Mouse (Mus musculus): ENCODE data around the gene Samd13. TPM values are rescaled to one million over a fixed set of nuclear protein-coding genes. Genes with fewer than 3 reads are reported as not detected.

The Samd13 gene
- polyA plus RNA-seq, 1 experiment = not detected

GRCm38 (mm10) chr3:146711559-146711958 lies 26.2 kb upstream of the Samd13 start:
- no peaks in the 10 kb centered on the region for H3K27me3 ChIP-seq (ENCODE audit: control insufficient read depth, insufficient read depth, low read length)
- no peak overlapping the region for H3K4me3 ChIP-seq (ENCODE audit: control insufficient read depth, insufficient read depth, low read length)
- TF ChIP-seq CTCF (IDR thresholded peaks at IDR 0.05; ENCODE audit: borderline replicate concordance, control insufficient read depth, extremely low read depth, insufficient read depth, low read length, poor library complexity) (no peak), POLR2A (IDR thresholded peaks at IDR 0.05; ENCODE audit: control insufficient read depth, extremely low read depth, insufficient read depth, low read length, poor library complexity) (no peak)
- H3K4me1 ChIP-seq (replicated peaks; ENCODE audit: control insufficient read depth, insufficient read depth, low read length) = peaks cover 5% of the 10 kb centered on the region; the same call in 1 of the 2 replicates
- no peak for DNase-seq
- WGBS = 5% methylated on average over 6 of the region's 6 CpGs
- H3K27ac ChIP-seq (ENCODE audit: control insufficient read depth, insufficient read depth, low read length) = no peak overlapping the region
- H3K36me3 ChIP-seq (ENCODE audit: control insufficient read depth, insufficient read depth, low read length) = no peaks in the 10 kb centered on the region

- H3K36me3 ChIP-seq (ENCODE audit: control insufficient read depth, insufficient read depth, low read length) = no peaks in the 10 kb centered on the region
- 83% methylated on average over 7 of the region's 7 CpGs for WGBS
- no peak overlapping the region for H3K27ac ChIP-seq (ENCODE audit: control insufficient read depth, insufficient read depth, low read length)
- no peaks in the 10 kb centered on the region for H3K27me3 ChIP-seq (ENCODE audit: control insufficient read depth, insufficient read depth, low read length)
- no peak for DNase-seq
- H3K4me3 ChIP-seq (ENCODE audit: control insufficient read depth, insufficient read depth, low read length) = no peak overlapping the region
- TF ChIP-seq CTCF (IDR thresholded peaks at IDR 0.05; ENCODE audit: borderline replicate concordance, control insufficient read depth, extremely low read depth, insufficient read depth, low read length, poor library complexity) (no peak), POLR2A (IDR thresholded peaks at IDR 0.05; ENCODE audit: control insufficient read depth, extremely low read depth, insufficient read depth, low read length, poor library complexity) (no peak)
- H3K4me1 ChIP-seq (replicated peaks; ENCODE audit: control insufficient read depth, insufficient read depth, low read length) = peaks cover 5% of the 10 kb centered on the region; the same call in 1 of the 2 replicates
These were observed 25.7 kb upstream of the Samd13 start for GRCm38 (mm10) chr3:146711084-146711483.

GRCm38 (mm10) chr3:146709086-146709485 lies 23.7 kb upstream of the Samd13 start:
- Histone ChIP-seq H3K27ac (ENCODE audit: control insufficient read depth, insufficient read depth, low read length) (no peak overlapping the region), H3K4me1 (replicated peaks; ENCODE audit: control insufficient read depth, insufficient read depth, low read length) (peaks cover 5% of the 10 kb centered on the region; the same call in 1 of the 2 replicates), H3K4me3 (ENCODE audit: control insufficient read depth, insufficient read depth, low read length) (no peak overlapping the region), H3K27me3 (ENCODE audit: control insufficient read depth, insufficient read depth, low read length) (no peaks in the 10 kb centered on the region), H3K36me3 (ENCODE audit: control insufficient read depth, insufficient read depth, low read length) (no peaks in the 10 kb centered on the region)
- 97% methylated on average over 1 of the region's 1 CpGs for WGBS
- DNase-seq = no peak
- TF ChIP-seq CTCF (IDR thresholded peaks at IDR 0.05; ENCODE audit: borderline replicate concordance, control insufficient read depth, extremely low read depth, insufficient read depth, low read length, poor library complexity) = no peak
- no peak for TF ChIP-seq POLR2A (IDR thresholded peaks at IDR 0.05; ENCODE audit: control insufficient read depth, extremely low read depth, insufficient read depth, low read length, poor library complexity)

GRCm38 (mm10) chr3:146708381-146708780 lies 23.0 kb upstream of the Samd13 start:
- WGBS = 86% methylated on average over 3 of the region's 3 CpGs
- Histone ChIP-seq H3K27me3 (ENCODE audit: control insufficient read depth, insufficient read depth, low read length) (no peaks in the 10 kb centered on the region), H3K4me3 (ENCODE audit: control insufficient read depth, insufficient read depth, low read length) (no peak overlapping the region), H3K27ac (ENCODE audit: control insufficient read depth, insufficient read depth, low read length) (no peak overlapping the region), H3K4me1 (replicated peaks; ENCODE audit: control insufficient read depth, insufficient read depth, low read length) (peaks cover 5% of the 10 kb centered on the region; the same call in 1 of the 2 replicates), H3K36me3 (ENCODE audit: control insufficient read depth, insufficient read depth, low read length) (no peaks in the 10 kb centered on the region)
- DNase-seq = no peak
- TF ChIP-seq CTCF (IDR thresholded peaks at IDR 0.05; ENCODE audit: borderline replicate concordance, control insufficient read depth, extremely low read depth, insufficient read depth, low read length, poor library complexity) = no peak
- TF ChIP-seq POLR2A (IDR thresholded peaks at IDR 0.05; ENCODE audit: control insufficient read depth, extremely low read depth, insufficient read depth, low read length, poor library complexity) = no peak

GRCm38 (mm10) chr3:146704099-146704498 lies 18.7 kb upstream of the Samd13 start:
- no peak for DNase-seq
- H3K27ac ChIP-seq (ENCODE audit: control insufficient read depth, insufficient read depth, low read length) = no peak overlapping the region
- no peaks in the 10 kb centered on the region for H3K27me3 ChIP-seq (ENCODE audit: control insufficient read depth, insufficient read depth, low read length)
- TF ChIP-seq CTCF (IDR thresholded peaks at IDR 0.05; ENCODE audit: borderline replicate concordance, control insufficient read depth, extremely low read depth, insufficient read depth, low read length, poor library complexity) (no peak), POLR2A (IDR thresholded peaks at IDR 0.05; ENCODE audit: control insufficient read depth, extremely low read depth, insufficient read depth, low read length, poor library complexity) (no peak)
- H3K4me1 ChIP-seq (replicated peaks; ENCODE audit: control insufficient read depth, insufficient read depth, low read length) = peaks cover 3% of the 10 kb centered on the region; the same call in 1 of the 2 replicates
- no peak overlapping the region for H3K4me3 ChIP-seq (ENCODE audit: control insufficient read depth, insufficient read depth, low read length)
- WGBS = 98% methylated on average over 4 of the region's 4 CpGs
- H3K36me3 ChIP-seq (ENCODE audit: control insufficient read depth, insufficient read depth, low read length) = no peaks in the 10 kb centered on the region

- TF ChIP-seq CTCF (IDR thresholded peaks at IDR 0.05; ENCODE audit: borderline replicate concordance, control insufficient read depth, extremely low read depth, insufficient read depth, low read length, poor library complexity) = no peak
- TF ChIP-seq POLR2A (IDR thresholded peaks at IDR 0.05; ENCODE audit: control insufficient read depth, extremely low read depth, insufficient read depth, low read length, poor library complexity) = no peak
- no peaks in the 10 kb centered on the region for H3K27me3 ChIP-seq (ENCODE audit: control insufficient read depth, insufficient read depth, low read length)
- H3K4me3 ChIP-seq (ENCODE audit: control insufficient read depth, insufficient read depth, low read length) = no peak overlapping the region
- no peak for DNase-seq
- WGBS = 90% methylated on average over 11 of the region's 11 CpGs
- peaks cover 5% of the 10 kb centered on the region for H3K4me1 ChIP-seq (replicated peaks; ENCODE audit: control insufficient read depth, insufficient read depth, low read length)
- H3K27ac ChIP-seq (ENCODE audit: control insufficient read depth, insufficient read depth, low read length) = no peak overlapping the region
- H3K36me3 ChIP-seq (ENCODE audit: control insufficient read depth, insufficient read depth, low read length) = no peaks in the 10 kb centered on the region
These were observed 14.7 kb upstream of the Samd13 start for GRCm38 (mm10) chr3:146700051-146700450.

- 12% methylated on average over 11 of the region's 11 CpGs for WGBS
- TF ChIP-seq CTCF (IDR thresholded peaks at IDR 0.05; ENCODE audit: borderline replicate concordance, control insufficient read depth, extremely low read depth, insufficient read depth, low read length, poor library complexity) = no peak
- TF ChIP-seq POLR2A (IDR thresholded peaks at IDR 0.05; ENCODE audit: control insufficient read depth, extremely low read depth, insufficient read depth, low read length, poor library complexity) = no peak
- Histone ChIP-seq H3K4me3 (ENCODE audit: control insufficient read depth, insufficient read depth, low read length) (no peak overlapping the region), H3K36me3 (ENCODE audit: control insufficient read depth, insufficient read depth, low read length) (no peaks in the 10 kb centered on the region), H3K27ac (ENCODE audit: control insufficient read depth, insufficient read depth, low read length) (no peak overlapping the region), H3K27me3 (ENCODE audit: control insufficient read depth, insufficient read depth, low read length) (no peaks in the 10 kb centered on the region), H3K4me1 (replicated peaks; ENCODE audit: control insufficient read depth, insufficient read depth, low read length) (peaks cover 5% of the 10 kb centered on the region; the same call in 1 of the 2 replicates)
- DNase-seq = no peak
These were observed 13.6 kb upstream of the Samd13 start for GRCm38 (mm10) chr3:146698982-146699381.
